Mouse (Mus musculus) spleen, adult 2 months (tissue): ENCODE data around the gene Plekho1.

ENCODE experiments used
- CTCF ChIP-seq: fragments of 200-500 bp; IDR thresholded peaks from 2 replicates; pipeline ENCODE4 v1.5.1; 2011; ENCODE audit warnings: mild to moderate bottlenecking, inconsistent platforms; ENCODE audit not compliant: insufficient read depth, insufficient read length, insufficient replicate concordance; ENCODE audit errors: extremely low read depth
- POLR2A ChIP-seq: fragments of 200-500 bp; IDR thresholded peaks from 2 replicates; pipeline ENCODE4 v1.6.1; 2011; ENCODE audit warnings: low read depth, low read length, inconsistent platforms

- TF ChIP-seq CTCF (no peak), POLR2A (no peak)
Measured at GRCm38 (mm10) chr3:95988969-95989368, 6.8 kb downstream of the Plekho1 start.
